Mouse (Mus musculus) T-cell, adult 2 months (primary cell): ENCODE measurements at regions not wholly inside any gene's neighbourhood (a gene's known extent, or its start where the extent isn't known, plus 50 kb on each side); places are given as distances from the start of the nearest gene placed in this dataset.

Source experiments
- DNase-seq: peaks from one replicate; pipeline ENCODE4 v3.0.0; 2022; ENCODE audit warnings: low spot score

GRCm38 (mm10) chr15:93705109-93705508 lies 109.4 kb upstream of the Prickle1 start:
- no peak for DNase-seq

GRCm38 (mm10) chr15:93701017-93701416 lies 105.3 kb upstream of the Prickle1 start:
- DNase-seq, result no peak

DNA sequence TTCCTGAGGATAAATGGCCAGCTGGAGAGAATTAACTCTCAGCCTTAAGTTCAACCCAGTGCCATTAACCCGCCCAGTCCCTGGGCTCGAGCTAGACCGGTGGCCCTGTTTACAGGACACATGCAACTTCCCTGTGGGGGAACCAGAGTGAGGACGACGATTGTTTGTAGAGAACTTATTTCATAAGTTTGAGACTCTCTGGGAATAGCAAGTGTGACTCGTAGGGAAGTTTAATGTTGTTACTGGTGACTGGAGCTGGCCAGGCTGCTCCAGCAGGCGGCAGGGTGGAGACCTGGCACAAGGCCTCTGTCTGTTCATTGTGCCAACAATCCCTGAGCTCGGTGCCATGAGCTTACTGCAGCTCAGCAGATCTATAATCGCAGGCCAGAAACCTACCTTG lies 104.3 kb upstream of the Prickle1 start:
- no peak for DNase-seq

- no peak for DNase-seq
These were observed 102.6 kb upstream of the Prickle1 start for GRCm38 (mm10) chr15:93698182-93698822.

DNA sequence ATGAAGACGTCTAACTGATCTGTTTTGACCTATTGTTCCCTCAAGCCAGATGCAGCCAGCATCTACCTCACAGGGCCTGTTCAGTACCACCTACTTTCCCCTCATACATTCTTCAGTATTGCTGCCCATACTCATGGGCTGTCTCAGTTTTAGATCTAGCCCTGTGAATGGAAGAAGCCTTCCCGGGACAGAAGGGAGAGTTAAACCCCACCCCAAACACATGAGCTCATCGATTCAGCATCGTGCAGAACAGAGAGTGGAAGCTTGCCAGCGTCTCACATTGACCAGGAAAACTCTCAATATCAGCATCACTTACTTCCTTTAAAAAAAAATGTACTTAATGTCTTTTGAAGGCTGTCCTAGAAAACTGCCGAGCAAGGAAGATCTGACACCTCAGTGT lies 95.0 kb upstream of the Prickle1 start:
- no peak for DNase-seq

GRCm38 (mm10) chr15:93690011-93690410 lies 94.3 kb upstream of the Prickle1 start:
- DNase-seq, result no peak

DNA sequence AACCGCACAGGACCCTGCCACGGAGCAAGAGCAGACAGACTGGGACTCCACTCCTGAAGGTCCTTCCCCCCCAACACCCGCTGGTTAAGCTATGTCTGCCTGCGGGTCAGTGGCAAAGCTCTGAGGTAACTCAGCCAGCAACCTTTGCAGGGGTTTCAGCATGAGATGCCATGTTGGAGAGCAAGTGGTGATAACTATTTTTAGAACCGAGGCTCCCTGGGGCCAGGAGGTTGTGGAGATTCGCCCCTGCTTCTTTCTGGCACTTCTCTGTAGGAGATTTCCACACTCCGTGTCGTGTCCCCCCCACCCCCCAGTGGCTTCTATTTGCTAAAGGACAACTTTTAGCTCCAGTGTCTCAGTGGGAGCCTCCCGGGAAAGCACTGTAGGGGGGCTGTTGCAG lies 90.7 kb upstream of the Prickle1 start:
- no peak for DNase-seq

DNA sequence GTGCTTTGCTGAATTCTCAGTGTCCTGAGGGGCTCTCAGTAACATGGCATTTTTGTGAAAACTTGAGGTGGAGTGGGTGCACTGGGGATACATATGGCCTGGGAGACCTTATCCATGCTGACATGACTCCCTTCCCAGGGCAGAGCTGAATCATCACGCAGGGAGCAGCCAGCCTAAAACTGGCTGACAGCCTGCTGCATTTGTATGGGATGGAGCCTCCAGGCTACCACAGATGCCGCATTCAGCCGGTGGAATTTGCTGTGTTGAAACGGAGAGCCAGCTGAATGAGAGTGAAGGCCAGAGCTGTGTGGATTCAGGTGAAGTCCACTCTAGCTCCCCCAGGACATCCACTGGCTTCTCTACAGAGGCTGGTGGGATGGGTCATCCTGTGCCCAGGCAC lies 85.9 kb upstream of the Prickle1 start:
- DNase-seq, result no peak

DNA sequence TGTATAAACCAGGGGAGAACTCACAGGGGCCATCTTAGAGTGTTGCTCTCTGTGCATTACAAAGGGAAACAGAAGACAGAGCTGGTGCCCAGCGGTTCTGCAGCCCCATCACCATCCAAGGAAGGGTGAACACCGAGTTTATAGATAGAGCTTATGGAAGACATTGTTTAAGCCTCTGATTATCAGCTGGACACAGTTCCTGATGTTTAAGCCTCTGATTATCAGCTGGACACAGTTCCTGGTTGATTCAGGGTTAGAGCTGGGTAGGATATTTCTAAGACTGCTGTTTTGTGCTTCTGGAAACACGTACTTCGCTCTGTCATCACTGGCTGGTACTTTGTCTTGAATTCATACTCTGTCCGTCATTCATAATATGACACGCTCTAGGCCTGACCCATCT lies 79.9 kb upstream of the Prickle1 start:
- no peak for DNase-seq

GRCm38 (mm10) chr15:93673976-93674375 lies 78.3 kb upstream of the Prickle1 start:
- DNase-seq, result no peak

GRCm38 (mm10) chr15:93663876-93664275 lies 68.2 kb upstream of the Prickle1 start:
- DNase-seq, result no peak

DNA sequence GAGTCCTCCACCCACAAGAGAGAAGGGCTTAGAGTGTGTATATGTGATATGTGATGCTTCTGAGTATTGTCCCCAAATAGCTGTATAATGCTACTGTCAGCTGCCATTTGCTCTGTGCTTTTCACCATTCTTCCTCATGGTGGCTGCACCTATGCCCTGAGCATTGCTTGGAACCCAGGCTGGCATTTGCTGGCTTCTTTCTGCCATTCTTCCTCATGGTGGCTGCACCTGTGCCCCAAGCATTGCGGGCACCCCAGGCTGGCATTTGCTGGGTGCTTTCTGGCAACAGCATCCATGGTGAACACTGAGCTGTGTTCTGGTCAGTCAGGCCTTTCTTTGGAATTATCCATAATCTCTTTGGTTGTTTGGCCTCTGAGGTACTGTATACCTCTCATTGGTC lies 66.9 kb upstream of the Prickle1 start:
- no peak for DNase-seq

DNA sequence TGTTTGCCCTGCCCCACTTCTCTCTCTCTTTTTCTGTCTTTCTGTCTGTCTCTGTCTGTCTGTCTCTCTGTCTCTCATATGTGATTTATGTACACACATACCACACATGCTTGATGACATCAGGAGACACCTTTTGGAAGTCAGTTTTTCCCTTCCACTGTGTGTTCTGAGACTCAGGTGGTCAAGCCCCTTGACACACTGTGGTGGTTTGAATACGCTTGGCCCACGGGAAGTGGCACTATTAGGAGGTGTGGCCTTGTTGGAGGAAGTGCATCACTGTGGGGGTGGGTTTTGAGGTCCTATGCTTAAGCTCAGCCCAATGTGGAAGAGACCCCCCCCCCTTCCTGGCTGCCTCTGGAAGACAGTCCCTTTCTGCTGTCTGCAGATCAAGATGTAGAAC lies 66.1 kb upstream of the Prickle1 start:
- DNase-seq, result no peak

DNA sequence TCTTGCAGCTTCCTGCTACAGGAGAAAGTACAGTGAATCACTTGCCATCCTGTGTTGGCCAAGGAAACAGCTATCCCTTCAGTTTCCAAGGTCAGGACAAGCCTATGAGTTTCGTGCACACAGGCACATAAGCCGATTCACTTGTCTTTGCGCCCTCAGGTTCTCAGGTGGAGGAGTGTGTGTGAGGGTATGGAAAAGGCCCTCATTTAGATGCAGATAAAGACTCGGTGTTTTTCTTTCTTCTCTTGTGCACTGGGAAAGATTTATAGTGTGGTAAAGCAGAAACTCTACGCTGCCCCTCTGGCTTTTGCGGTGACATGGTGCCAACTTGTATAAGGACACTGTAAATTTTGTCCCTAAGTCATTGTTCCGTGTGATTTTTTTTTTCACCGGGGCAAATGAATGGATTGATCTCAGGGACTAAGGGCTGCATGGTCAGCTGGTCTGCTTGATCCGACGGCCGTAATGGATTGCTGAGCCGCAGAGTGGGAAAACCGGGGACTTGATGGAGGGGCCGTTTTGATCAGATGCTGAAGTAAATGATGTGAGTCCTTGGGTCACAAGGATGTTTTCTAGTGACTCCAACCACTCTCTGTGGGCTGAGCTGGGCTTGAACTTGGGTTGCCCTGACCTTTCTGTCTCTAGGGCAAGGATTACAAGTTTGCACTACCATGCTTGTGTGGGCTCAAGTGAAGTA lies 65.4 kb upstream of the Prickle1 start:
- no peak for DNase-seq

GRCm38 (mm10) chr15:93657171-93657570 lies 61.5 kb upstream of the Prickle1 start:
- no peak for DNase-seq

DNA sequence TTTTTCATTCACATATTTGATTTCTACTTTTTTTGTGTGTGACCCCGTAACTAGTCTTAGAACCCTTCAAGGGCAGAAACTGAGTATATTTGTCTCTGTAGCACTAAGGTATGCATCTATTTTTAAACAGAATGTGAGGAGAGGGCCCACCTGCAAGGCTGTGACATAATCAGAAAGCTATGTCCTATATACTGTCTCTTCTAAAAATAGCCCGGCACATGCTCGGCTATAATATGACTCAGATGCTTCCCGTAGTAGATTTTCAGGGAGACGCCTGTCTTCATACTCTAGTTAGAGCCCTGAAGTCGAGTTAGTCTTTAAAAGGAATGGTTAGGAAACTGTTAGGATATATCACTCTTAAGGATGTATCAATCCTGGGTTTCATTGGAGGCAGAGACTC lies 61.0 kb upstream of the Prickle1 start:
- no peak for DNase-seq

GRCm38 (mm10) chr15:93655743-93656142 lies 60.1 kb upstream of the Prickle1 start:
- DNase-seq, result no peak

DNA sequence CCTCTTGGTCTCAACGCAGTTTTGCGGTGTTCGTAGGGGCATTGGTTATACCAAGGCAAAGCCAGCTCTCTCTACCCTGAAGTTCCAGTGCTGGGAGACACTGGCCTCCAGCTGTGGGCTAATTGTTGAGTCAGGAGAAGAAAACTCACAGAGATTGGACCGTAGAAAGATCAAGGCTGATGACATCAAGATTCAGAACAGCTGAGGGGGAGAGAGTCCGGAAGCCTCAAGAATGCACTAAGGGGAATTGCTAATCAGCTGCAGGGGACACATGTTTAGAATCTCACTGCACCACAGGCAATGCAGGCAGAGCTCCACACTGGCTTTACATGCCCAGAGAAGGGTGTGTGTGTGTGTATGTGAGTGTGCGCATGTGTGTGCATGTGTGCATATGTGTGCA lies 59.6 kb upstream of the Prickle1 start:
- DNase-seq, result no peak

DNA sequence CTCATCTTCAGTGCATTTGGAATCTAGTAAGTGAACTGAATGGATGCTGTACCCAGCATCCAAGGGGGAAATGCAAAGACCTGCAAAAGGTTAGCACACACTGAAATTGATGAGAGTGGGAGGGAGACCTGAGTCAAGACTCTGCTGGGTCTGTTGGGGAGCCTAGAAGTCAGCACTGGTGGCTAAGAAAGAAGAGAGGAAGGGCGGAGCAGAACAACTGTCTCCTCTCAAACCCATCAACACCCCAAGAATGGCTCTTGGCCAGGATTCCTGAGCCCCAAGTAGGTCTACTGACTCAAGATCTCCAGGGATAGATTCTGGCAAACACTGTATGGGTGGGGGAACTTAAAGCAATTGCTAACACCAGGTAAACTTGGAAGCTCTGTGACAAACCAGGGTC lies 57.7 kb upstream of the Prickle1 start:
- no peak for DNase-seq

- no peak for DNase-seq
These were observed 55.5 kb upstream of the Prickle1 start for GRCm38 (mm10) chr15:93650981-93651757.

DNA sequence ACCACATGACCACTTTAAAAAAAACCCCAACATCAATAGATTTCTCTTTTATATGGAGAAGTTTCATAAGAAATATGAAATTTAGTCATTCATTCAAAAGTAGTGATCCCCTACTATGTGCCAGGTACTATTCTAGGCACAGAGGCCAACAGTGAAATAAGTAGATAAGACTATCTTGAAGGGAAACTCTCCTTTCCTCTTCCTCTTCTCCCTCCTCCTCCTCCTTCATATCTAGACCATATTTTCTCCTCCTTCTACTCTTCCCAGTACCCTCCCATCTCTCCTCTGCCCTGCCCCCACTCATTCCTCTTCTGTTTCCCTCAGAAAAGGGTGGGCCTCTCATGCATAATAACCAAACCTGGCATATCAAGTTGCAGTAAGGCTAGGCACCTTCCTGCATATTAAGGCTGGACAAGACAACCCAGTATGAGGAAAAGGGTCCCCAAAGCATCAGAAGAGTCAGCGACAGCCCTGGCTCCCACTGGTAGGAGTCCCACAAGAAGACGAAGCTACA lies 54.4 kb upstream of the Prickle1 start:
- no peak for DNase-seq

- DNase-seq, result no peak
These were observed 53.0 kb upstream of the Prickle1 start for GRCm38 (mm10) chr15:93648646-93649045.

DNA sequence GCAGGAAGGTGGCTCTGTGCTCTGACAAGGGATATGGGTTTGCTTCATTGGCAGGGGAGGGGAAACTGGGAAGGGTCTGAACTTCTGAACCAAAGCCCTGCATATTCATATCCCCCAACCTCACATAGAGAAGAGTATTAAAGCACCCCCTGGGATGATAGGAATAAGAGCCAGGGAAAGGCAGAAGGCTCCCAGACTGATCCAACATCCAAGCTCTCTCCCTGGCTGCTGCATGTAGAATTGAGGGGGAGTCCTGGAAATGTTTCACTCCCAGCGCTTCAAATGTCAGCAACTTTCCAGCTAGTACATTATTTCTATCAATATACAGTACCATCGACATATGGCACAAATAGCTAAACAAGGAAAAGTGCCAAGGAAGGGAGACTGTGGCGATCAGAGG lies 51.1 kb upstream of the Prickle1 start:
- no peak for DNase-seq
